Comparison of ENCODE assay signal across 14 mouse cellular contexts in the genomic region with DNA sequence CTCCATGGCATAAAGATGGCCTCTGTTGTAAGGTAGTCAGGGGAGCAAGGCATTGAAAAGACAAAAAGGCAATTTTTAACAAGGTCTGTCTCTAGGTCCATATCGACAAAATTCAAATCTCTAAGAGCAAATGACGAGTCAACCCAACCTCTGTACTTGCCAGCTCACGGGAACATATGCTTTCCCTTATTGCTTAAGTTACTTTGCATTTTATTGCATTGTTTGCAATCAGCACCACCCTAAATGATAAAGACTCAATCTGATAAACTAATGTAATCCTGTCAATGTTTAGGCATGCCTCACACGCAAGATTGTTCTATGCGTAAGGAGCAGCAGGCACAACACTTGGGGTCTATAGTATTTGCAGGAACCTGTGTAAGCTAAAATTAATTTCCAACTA.
"Had no signal": no experiment of that assay in that cellular context is flagged by ENCODE, and none has a peak within 500 bp of the region (broad histone marks: within the 10 kb centered on the region; RNA-seq: fewer than 3 reads in every experiment).

No protein-coding gene starts in this region.

- H3K4me3 ChIP-seq: megakaryocyte, embryonic 14.5 days; midbrain, embryonic 13.5 days; midbrain, embryonic 15.5 days; neural tube, embryonic 12.5 days had no signal

- H3K4me1 ChIP-seq: megakaryocyte, embryonic 14.5 days; neural tube, embryonic 12.5 days had no signal

- DNase-seq: lung, adult 18-20 months; lung, embryonic 14.5 days; lung, postnatal 10 days; right cerebral cortex, postnatal 14 days; spleen, adult 18-20 months; thymus, adult 18-20 months; thymus, postnatal 14 days; thymus, postnatal 36 days had no signal

- ATAC-seq: midbrain, embryonic 13.5 days had no signal

- H3K4me2 ChIP-seq: lung, embryonic 14.5 days; midbrain, embryonic 11.5 days; midbrain, embryonic 13.5 days; midbrain, embryonic 15.5 days; neural tube, embryonic 12.5 days had no signal

- H3K36me3 ChIP-seq: midbrain, embryonic 13.5 days; midbrain, embryonic 15.5 days; neural tube, embryonic 12.5 days had no signal

- H3K9me3 ChIP-seq: midbrain, embryonic 13.5 days; midbrain, embryonic 15.5 days; neural tube, embryonic 12.5 days had no signal

- H3K9ac ChIP-seq: lung, embryonic 14.5 days; midbrain, embryonic 13.5 days; midbrain, embryonic 15.5 days; neural tube, embryonic 12.5 days had no signal

- H3K27me3 ChIP-seq: midbrain, embryonic 13.5 days; midbrain, embryonic 15.5 days; neural tube, embryonic 12.5 days had no signal

- H3K27ac ChIP-seq: macrophage; midbrain, embryonic 13.5 days; midbrain, embryonic 15.5 days; neural tube, embryonic 12.5 days had no signal
